Mouse (Mus musculus) hindbrain, embryonic 16.5 days (tissue): ENCODE measurements around the gene Slc24a3. TPM values are rescaled to one million over a fixed set of nuclear protein-coding genes. Genes with fewer than 3 reads are reported as not detected.

Source experiments
- ATAC-seq: fragments of 200-750 bp; cut with Nextera tagmentation; 2 replicates; pipeline ENCODE4 v1.8.0; 2017; ENCODE audit warnings: moderate TSS enrichment, moderate library complexity
- H3K27ac ChIP-seq: fragments of 300-500 bp; sonication (generic); 2 replicates; pipeline ENCODE4 v1.5.1; 2014; ENCODE audit warnings: low read depth, mild to moderate bottlenecking, control low read depth, low read length, moderate library complexity
- H3K27me3 ChIP-seq: fragments of 300-500 bp; sonication (generic); replicated peaks from 2 replicates; pipeline ENCODE4 v1.6.1; 2014; ENCODE audit warnings: low read length; ENCODE audit not compliant: control insufficient read depth, insufficient read depth
- H3K36me3 ChIP-seq: fragments of 300-500 bp; sonication (generic); 2 replicates; pipeline ENCODE4 v1.6.1; 2014; ENCODE audit warnings: mild to moderate bottlenecking, low read length, moderate library complexity, mixed read lengths; ENCODE audit not compliant: control insufficient read depth, insufficient read depth
- H3K4me1 ChIP-seq: fragments of 300-500 bp; sonication (generic); 2 replicates; pipeline ENCODE4 v1.6.1; 2014; ENCODE audit warnings: low read depth, low read length; ENCODE audit not compliant: control insufficient read depth, insufficient read depth
- H3K4me2 ChIP-seq: fragments of 300-500 bp; sonication (generic); 2 replicates; pipeline ENCODE4 v1.6.1; 2014; ENCODE audit warnings: mild to moderate bottlenecking, low read length, control low read depth, moderate library complexity
- H3K4me3 ChIP-seq: fragments of 300-500 bp; sonication (generic); 2 replicates; pipeline ENCODE4 v1.5.1; 2014; ENCODE audit warnings: mild to moderate bottlenecking, low read length, control low read depth, moderate library complexity
- H3K9ac ChIP-seq: fragments of 300-500 bp; sonication (generic); 2 replicates; pipeline ENCODE4 v1.6.1; 2014; ENCODE audit warnings: low read depth, mild to moderate bottlenecking, control low read depth, low read length, moderate library complexity
- H3K9me3 ChIP-seq: fragments of 300-500 bp; sonication (generic); 2 replicates; pipeline ENCODE4 v1.6.1; 2014; ENCODE audit warnings: mild to moderate bottlenecking, low read length, moderate library complexity; ENCODE audit not compliant: control insufficient read depth
- WGBS: fragments of 180-500 bp; shearing (Covaris S2); extraction: QIAGEN DNeasy Blood & Tissue Kit; methylation state at CpG from one replicate; pipeline ENCODE4 v1.1.7; 2014; 5-methylcytosine and 5-hydroxymethylcytosine counted together
- polyA plus RNA-seq: library from polyadenylated mRNA; unstranded; fragments of >200 nt; fragmentation: Nextera tagmentation; extraction: Ambion mirVana; gene quantifications from 2 replicates; pipeline ENCODE4 v1.2.1, GENCODE M21; 2015

The Slc24a3 gene
- polyA plus RNA-seq, 1 experiment from 2014 or later = 11.7 TPM

- WGBS = 0% methylated on average over 31 of the region's 33 CpGs
- ATAC-seq = peak; percentile 82
- peak within 1 kb of the TSS; percentile 94 for H3K4me2 ChIP-seq
- peak within 1 kb of the TSS; percentile 73 for H3K9ac ChIP-seq
- peak within 1 kb of the TSS; percentile 69 for H3K4me3 ChIP-seq
- no peaks in the 10 kb centered on the region for H3K9me3 ChIP-seq
- H3K4me1 ChIP-seq = peaks cover 10% of the 10 kb centered on the region
- no peaks in the 10 kb centered on the region for H3K36me3 ChIP-seq
- H3K27me3 ChIP-seq = no peaks in the 10 kb centered on the region
- H3K27ac ChIP-seq = peak within 1 kb of the TSS; percentile 64
Measured at GRCm38 (mm10) chr2:145675142-145675755, 507.7 kb downstream of the Slc24a3 start, which contains the start of gene Rin2. TSS of gene Rin2 (plus strand) at chr2:145675215.

DNA sequence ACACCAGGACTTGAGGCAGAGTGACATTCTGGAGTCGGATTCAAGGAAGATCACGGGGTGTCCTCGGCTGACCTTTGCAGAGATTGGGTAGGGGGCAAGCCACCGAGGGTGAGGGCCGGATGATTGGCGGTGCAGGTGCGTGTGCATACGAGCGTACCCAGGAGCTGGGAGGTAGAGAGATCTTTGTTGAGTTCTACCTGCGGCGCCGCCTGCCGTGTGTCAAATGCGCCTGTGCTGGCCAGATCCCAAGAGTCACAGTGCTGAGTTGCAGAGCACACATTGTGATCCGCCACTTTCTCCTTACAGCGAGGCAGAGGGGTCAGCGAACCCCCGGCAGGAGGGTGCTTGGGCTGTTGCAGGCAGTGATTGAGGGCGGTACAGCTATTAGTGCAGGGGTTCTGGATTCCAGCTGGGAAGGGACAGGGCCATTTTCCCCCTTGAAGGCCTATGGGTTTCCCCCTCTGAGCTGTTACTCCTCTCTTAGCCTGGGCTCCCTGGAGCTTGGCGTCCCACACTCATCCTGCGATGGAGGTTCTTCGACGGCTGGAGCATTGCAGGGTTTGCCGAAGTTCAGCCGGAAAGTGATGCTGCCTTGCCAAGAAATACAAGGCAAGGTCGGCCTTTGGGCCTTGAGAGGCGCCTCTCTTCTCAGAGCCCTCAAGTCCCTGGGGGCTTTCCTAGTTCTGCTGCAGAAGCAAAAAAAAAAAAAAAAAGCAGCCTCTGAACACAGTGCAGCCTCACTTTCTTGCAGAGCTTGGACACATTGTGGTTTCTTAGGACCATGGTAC, 508.4 kb downstream of the Slc24a3 start:
- WGBS = 6% methylated on average over 27 of the region's 27 CpGs
- Histone ChIP-seq H3K9ac (peak overlapping the region; percentile 73), H3K27me3 (no peaks in the 10 kb centered on the region), H3K4me2 (peak overlapping the region; percentile 94), H3K36me3 (no peaks in the 10 kb centered on the region), H3K4me3 (peak overlapping the region; percentile 69), H3K4me1 (peaks cover 10% of the 10 kb centered on the region), H3K9me3 (no peaks in the 10 kb centered on the region), H3K27ac (peak overlapping the region; percentile 64)
- ATAC-seq = peak; percentile 75

DNA sequence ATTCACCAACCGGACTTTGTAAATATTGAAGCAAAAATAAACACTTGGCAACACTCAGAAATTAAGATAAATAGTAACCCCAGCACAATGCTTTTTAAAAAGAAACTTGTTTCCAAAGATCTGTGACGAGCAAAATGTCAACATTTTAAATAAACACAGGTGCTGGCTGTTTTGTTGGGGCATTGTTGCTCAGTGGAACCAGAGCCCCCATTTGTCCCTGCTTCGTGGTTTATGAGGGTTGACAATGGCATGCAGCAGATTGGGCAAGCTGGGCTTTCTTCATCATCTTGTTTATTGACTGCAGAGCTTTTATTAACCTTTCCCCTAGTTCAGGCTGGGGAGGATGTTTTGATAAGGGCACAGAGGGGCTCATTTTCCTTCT, 509.0 kb downstream of the Slc24a3 start:
- Histone ChIP-seq H3K4me3 (peak overlapping the region; percentile 69), H3K4me2 (peak overlapping the region; percentile 94), H3K4me1 (peaks cover 10% of the 10 kb centered on the region), H3K9me3 (no peaks in the 10 kb centered on the region), H3K27me3 (no peaks in the 10 kb centered on the region), H3K9ac (no peak overlapping the region; the same call in 1 of the 2 replicates), H3K36me3 (no peaks in the 10 kb centered on the region), H3K27ac (no peak overlapping the region)
- 64% methylated on average over 3 of the region's 3 CpGs for WGBS
- ATAC-seq = no peak

- no peaks in the 10 kb centered on the region for H3K9me3 ChIP-seq
- H3K27me3 ChIP-seq = no peaks in the 10 kb centered on the region
- no peak overlapping the region for H3K4me3 ChIP-seq
- H3K9ac ChIP-seq = no peak overlapping the region
- WGBS = 80% methylated on average over 2 of the region's 2 CpGs
- no peak for ATAC-seq
- H3K4me1 ChIP-seq = peaks cover 10% of the 10 kb centered on the region
- no peaks in the 10 kb centered on the region for H3K36me3 ChIP-seq
- no peak overlapping the region for H3K27ac ChIP-seq
- H3K4me2 ChIP-seq = no peak overlapping the region
Measured at GRCm38 (mm10) chr2:145676936-145677335, 509.4 kb downstream of the Slc24a3 start.

- H3K36me3 ChIP-seq = no peaks in the 10 kb centered on the region
- H3K4me2 ChIP-seq = no peak overlapping the region
- no peaks in the 10 kb centered on the region for H3K27me3 ChIP-seq
- no peak overlapping the region for H3K4me3 ChIP-seq
- H3K27ac ChIP-seq = no peak overlapping the region
- H3K9me3 ChIP-seq = no peaks in the 10 kb centered on the region
- H3K9ac ChIP-seq = no peak overlapping the region
- WGBS = 90% methylated on average over 2 of the region's 2 CpGs
- no peak for ATAC-seq
- H3K4me1 ChIP-seq = peaks cover 6% of the 10 kb centered on the region
Measured at GRCm38 (mm10) chr2:145680141-145680540, 512.6 kb downstream of the Slc24a3 start.

- no peak overlapping the region for H3K4me3 ChIP-seq
- no peaks in the 10 kb centered on the region for H3K36me3 ChIP-seq
- no peak overlapping the region for H3K4me2 ChIP-seq
- ATAC-seq = no peak
- no peaks in the 10 kb centered on the region for H3K9me3 ChIP-seq
- no peak overlapping the region for H3K9ac ChIP-seq
- no peaks in the 10 kb centered on the region for H3K27me3 ChIP-seq
- 88% methylated on average over 9 of the region's 9 CpGs for WGBS
- no peak overlapping the region for H3K27ac ChIP-seq
- H3K4me1 ChIP-seq = peaks cover 6% of the 10 kb centered on the region
Measured at GRCm38 (mm10) chr2:145680762-145681161, 513.2 kb downstream of the Slc24a3 start.

DNA sequence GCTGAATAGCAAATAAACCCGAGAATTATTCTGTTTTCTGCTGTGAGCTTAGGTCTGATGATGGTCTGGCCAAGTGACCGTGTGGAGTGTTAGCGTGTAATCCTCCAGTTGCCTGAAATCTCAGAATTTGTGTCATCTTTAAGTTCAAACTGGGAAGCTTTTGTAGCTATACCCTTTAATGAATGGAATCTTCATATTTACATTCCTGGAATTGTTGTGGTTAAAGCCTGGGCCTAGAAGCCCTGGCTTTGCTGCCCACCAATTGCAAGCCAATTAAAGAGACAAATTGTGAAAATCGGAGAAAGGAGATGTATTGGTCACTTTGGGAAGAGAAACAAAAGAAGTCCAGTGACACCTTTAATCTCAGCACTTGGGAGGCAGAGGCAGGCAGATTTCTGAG, 514.1 kb downstream of the Slc24a3 start:
- Histone ChIP-seq H3K27ac (no peak overlapping the region), H3K9me3 (no peaks in the 10 kb centered on the region), H3K4me2 (no peak overlapping the region), H3K27me3 (no peaks in the 10 kb centered on the region), H3K4me3 (no peak overlapping the region), H3K9ac (no peak overlapping the region), H3K4me1 (peaks cover 3% of the 10 kb centered on the region), H3K36me3 (no peaks in the 10 kb centered on the region)
- 89% methylated on average over 4 of the region's 4 CpGs for whole genome bisulfite sequencing
- ATAC-seq = no peak

GRCm38 (mm10) chr2:145682924-145683323, 515.4 kb downstream of the Slc24a3 start:
- Histone ChIP-seq H3K36me3 (no peaks in the 10 kb centered on the region), H3K9me3 (no peaks in the 10 kb centered on the region), H3K4me1 (peaks cover 3% of the 10 kb centered on the region; the same call in 1 of the 2 replicates), H3K9ac (no peak overlapping the region), H3K4me2 (no peak overlapping the region), H3K4me3 (no peak overlapping the region), H3K27me3 (no peaks in the 10 kb centered on the region), H3K27ac (no peak overlapping the region)
- no peak for ATAC-seq
- 78% methylated on average over 3 of the region's 3 CpGs for WGBS

GRCm38 (mm10) chr2:145683536-145683935, 516.0 kb downstream of the Slc24a3 start:
- no peak overlapping the region for H3K4me3 ChIP-seq
- H3K27ac ChIP-seq = no peak overlapping the region
- no peaks in the 10 kb centered on the region for H3K36me3 ChIP-seq
- H3K9me3 ChIP-seq = no peaks in the 10 kb centered on the region
- H3K4me1 ChIP-seq = peaks cover 3% of the 10 kb centered on the region; the same call in 1 of the 2 replicates
- peak; percentile 69; the same call in 1 of the 2 replicates for ATAC-seq
- no peak overlapping the region for H3K4me2 ChIP-seq
- no peak overlapping the region for H3K9ac ChIP-seq
- WGBS = 56% methylated on average over 3 of the region's 3 CpGs
- no peaks in the 10 kb centered on the region for H3K27me3 ChIP-seq
